Mouse (Mus musculus): ENCODE measurements at regions not wholly inside any gene's neighbourhood (a gene's known extent, or its start where the extent isn't known, plus 50 kb on each side); places are given as distances from the start of the nearest gene placed in this dataset.
"Not testable (repeated sequence)": the region's sequence is repeated elsewhere in the genome, so short reads cannot be mapped to it uniquely, and the experiment has no call there.

GRCm38 (mm10) chr4:22133547-22134495 is 202.7 kb downstream of the Faxc start:
- Histone ChIP-seq H3K36me3 (no peaks in the 10 kb centered on the region), H3K4me2 (replicated peaks) (no peak overlapping the region), H3K4me3 (no peak overlapping the region), H3K9ac (no peak overlapping the region), H3K4me1 (no peaks in the 10 kb centered on the region), H3K9me3 (no peaks in the 10 kb centered on the region), H3K27ac (no peak overlapping the region), H3K27me3 (peaks cover 10% of the 10 kb centered on the region; the same call in 1 of the 2 replicates)
- no peak for ATAC-seq (ENCODE audit: low FRiP score, low read depth)
- WGBS, result 49% methylated on average over 14 of the region's 14 CpGs

GRCm38 (mm10) chr4:22140122-22140521 is 209.0 kb downstream of the Faxc start:
- ATAC-seq (ENCODE audit: low FRiP score, low read depth), result no peak
- Histone ChIP-seq H3K9ac (no peak overlapping the region), H3K9me3 (no peaks in the 10 kb centered on the region), H3K4me3 (no peak overlapping the region), H3K27ac (no peak overlapping the region), H3K4me1 (no peaks in the 10 kb centered on the region), H3K36me3 (no peaks in the 10 kb centered on the region), H3K4me2 (replicated peaks) (no peak overlapping the region), H3K27me3 (0 out of 2 replicates have a peak, but pooled peaks cover 5% of the 10 kb centered on the region)
- 48% methylated on average over 3 of the region's 3 CpGs for WGBS

DNA sequence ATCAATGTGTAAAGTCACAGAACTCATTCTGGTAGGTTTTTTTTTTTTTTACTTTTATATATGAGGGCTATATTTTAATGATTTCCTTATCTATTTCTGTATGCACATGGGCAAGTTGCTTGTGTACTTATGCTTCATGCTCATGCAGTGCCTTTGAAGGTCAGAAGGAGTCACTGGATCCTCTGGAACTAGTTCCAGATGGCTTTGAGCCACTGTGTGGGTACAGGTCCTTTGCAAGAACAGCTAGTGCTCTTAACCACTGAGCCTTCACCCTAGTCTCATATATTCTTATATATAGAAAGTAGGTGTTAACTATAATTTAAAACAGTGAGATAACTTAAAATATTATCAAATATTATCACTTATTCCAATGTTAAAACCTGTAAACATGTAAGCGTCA is 212.4 kb downstream of the Faxc start:
- H3K9ac ChIP-seq, result no peak overlapping the region
- H3K4me2 ChIP-seq (replicated peaks), result no peak overlapping the region
- no peaks in the 10 kb centered on the region for H3K9me3 ChIP-seq
- no peak overlapping the region for H3K27ac ChIP-seq
- no peak overlapping the region for H3K4me3 ChIP-seq
- no peaks in the 10 kb centered on the region for H3K4me1 ChIP-seq
- H3K27me3 ChIP-seq, result no peaks in the 10 kb centered on the region
- 95% methylated on average over 1 of the region's 1 CpGs for WGBS
- no peak for ATAC-seq (ENCODE audit: low FRiP score, low read depth)
- no peaks in the 10 kb centered on the region for H3K36me3 ChIP-seq

GRCm38 (mm10) chr4:22144834-22145233 is 212.5 kb upstream of the Fbxl4 start:
- H3K4me1 ChIP-seq; H3K27ac ChIP-seq; H3K4me2 ChIP-seq (replicated peaks); H3K27me3 ChIP-seq; H3K9ac ChIP-seq; H3K9me3 ChIP-seq; H3K4me3 ChIP-seq; ATAC-seq (ENCODE audit: low FRiP score, low read depth); H3K36me3 ChIP-seq: not testable (repeated sequence)
- WGBS, result 84% methylated on average over 1 of the region's 1 CpGs

DNA sequence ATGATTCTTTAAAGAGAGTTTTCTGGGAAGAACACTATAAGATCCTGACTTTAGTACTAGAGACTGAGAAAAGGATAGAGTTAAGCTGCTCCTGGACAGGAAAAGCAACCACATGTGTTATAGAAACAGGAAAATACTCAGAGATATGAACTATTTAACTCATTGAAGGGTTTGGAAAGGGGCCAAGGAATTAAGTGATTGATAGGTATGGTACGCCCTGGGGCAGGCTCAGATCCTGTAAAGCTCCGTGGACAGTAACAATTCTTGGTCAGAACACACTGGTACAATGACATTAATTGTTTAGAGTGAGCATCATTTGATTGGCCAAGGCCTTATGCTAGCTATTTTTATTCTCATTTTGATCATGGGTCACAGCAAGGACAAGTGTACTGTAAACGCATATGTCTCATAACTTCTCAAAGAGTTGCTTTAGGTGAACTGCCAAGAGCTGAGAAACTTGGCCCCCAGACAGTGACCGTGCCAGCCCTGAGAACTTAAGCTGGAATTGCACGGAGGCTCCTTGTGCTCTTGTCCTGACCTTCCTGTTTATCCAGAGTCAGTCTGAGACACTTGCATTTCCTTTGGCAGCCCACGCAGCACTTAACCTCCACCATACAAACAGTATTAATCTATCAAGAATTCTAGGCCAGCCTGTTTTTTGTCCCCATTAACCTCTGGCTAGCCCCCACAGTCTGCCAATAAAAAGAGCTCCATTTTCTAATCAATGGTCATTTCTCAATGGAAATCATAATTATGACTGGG is 210.5 kb upstream of the Fbxl4 start:
- no peaks in the 10 kb centered on the region for H3K9me3 ChIP-seq
- WGBS, result 64% methylated on average over 6 of the region's 6 CpGs
- peaks cover 17% of the 10 kb centered on the region for H3K27me3 ChIP-seq
- no peak overlapping the region for H3K27ac ChIP-seq
- H3K9ac ChIP-seq, result no peak overlapping the region
- H3K4me1 ChIP-seq, result peaks cover 1% of the 10 kb centered on the region
- ATAC-seq (ENCODE audit: low FRiP score, low read depth), result no peak
- H3K4me2 ChIP-seq (replicated peaks), result no peak overlapping the region
- H3K36me3 ChIP-seq, result no peaks in the 10 kb centered on the region
- H3K4me3 ChIP-seq, result no peak overlapping the region

- H3K4me2 ChIP-seq (replicated peaks), result peak overlapping the region; percentile 16; the same call in 1 of the 2 replicates
- WGBS, result 10% methylated on average over 10 of the region's 10 CpGs
These were observed 205.3 kb upstream of the Fbxl4 start for GRCm38 (mm10) chr4:22151899-22152493.

DNA sequence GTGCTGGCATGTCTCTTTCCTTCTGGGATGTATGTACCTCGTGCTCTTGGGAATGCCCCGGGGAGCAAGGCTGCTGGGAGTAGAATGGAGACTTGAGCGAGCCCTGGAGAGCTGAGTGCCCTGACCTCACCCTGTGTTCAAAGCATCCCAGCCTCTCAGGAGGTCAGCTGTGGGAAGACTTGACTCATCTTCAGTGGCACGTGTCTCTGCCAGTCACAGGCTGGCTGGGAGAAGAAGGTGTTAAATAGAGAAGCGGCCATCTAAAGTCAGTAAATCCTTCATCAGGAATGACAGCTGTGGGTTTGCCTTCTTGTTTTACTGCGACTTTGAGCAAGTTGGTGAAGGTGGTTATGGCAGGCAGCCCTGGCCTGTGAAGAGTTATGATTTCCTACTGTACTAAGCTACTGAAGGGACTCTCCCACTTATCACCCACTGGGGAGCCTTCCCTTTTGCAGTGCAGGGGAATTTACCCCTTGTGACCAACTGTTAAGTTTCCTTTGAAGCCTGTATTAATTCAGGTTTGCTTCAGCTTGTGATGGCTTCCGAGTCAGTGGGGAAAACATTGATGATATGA is 204.3 kb upstream of the Fbxl4 start:
- H3K36me3 ChIP-seq, result no peaks in the 10 kb centered on the region
- no peak overlapping the region for H3K9ac ChIP-seq
- H3K4me2 ChIP-seq (replicated peaks), result no peak overlapping the region
- ATAC-seq (ENCODE audit: low FRiP score, low read depth), result no peak
- 10% methylated on average over 7 of the region's 7 CpGs for WGBS
- H3K27ac ChIP-seq, result no peak overlapping the region
- peaks cover 16% of the 10 kb centered on the region for H3K4me1 ChIP-seq
- peaks cover 47% of the 10 kb centered on the region for H3K27me3 ChIP-seq
- H3K4me3 ChIP-seq, result no peak overlapping the region
- no peaks in the 10 kb centered on the region for H3K9me3 ChIP-seq

More at GRCm38 (mm10) chr4:22151899-22152493, 205.3 kb upstream of the Fbxl4 start:
- no peak overlapping the region for H3K9ac ChIP-seq
- H3K27ac ChIP-seq, result no peak overlapping the region
- no peaks in the 10 kb centered on the region for H3K36me3 ChIP-seq
- peaks cover 47% of the 10 kb centered on the region for H3K27me3 ChIP-seq
- H3K9me3 ChIP-seq, result no peaks in the 10 kb centered on the region
- H3K4me1 ChIP-seq, result peaks cover 16% of the 10 kb centered on the region
- ATAC-seq (ENCODE audit: low FRiP score, low read depth), result no peak
- no peak overlapping the region for H3K4me3 ChIP-seq

GRCm38 (mm10) chr4:22153620-22154019 is 203.7 kb upstream of the Fbxl4 start:
- no peak overlapping the region for H3K9ac ChIP-seq
- WGBS, result 31% methylated on average over 6 of the region's 6 CpGs
- no peaks in the 10 kb centered on the region for H3K9me3 ChIP-seq
- H3K36me3 ChIP-seq, result no peaks in the 10 kb centered on the region
- H3K4me1 ChIP-seq, result peaks cover 16% of the 10 kb centered on the region
- no peak for ATAC-seq (ENCODE audit: low FRiP score, low read depth)
- H3K27me3 ChIP-seq, result peaks cover 47% of the 10 kb centered on the region
- no peak overlapping the region for H3K4me2 ChIP-seq (replicated peaks)
- H3K27ac ChIP-seq, result no peak overlapping the region
- H3K4me3 ChIP-seq, result no peak overlapping the region

DNA sequence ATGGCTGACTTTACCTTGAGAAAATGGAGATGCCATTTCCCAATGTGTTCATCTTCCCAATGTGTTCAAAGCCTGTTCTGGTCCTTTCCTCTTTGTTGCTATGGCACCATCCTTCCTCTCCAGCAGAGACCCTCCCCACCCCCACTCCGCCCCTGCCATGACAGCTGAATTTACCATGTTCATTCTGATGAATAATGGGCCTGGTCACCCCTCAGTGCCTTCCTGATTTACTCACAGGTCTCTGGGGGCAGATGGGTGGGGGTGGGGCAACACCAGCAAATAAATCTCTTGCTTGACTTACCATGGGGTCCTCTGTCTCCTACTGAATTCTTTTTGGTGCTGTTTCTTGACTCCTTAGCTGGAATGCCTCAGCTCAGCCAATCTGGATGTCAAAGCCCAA is 170.9 kb upstream of the Fbxl4 start:
- Histone ChIP-seq H3K4me1 (no peaks in the 10 kb centered on the region), H3K27me3 (no peaks in the 10 kb centered on the region), H3K9me3 (no peaks in the 10 kb centered on the region), H3K9ac (no peak overlapping the region), H3K4me3 (no peak overlapping the region), H3K4me2 (replicated peaks) (no peak overlapping the region), H3K27ac (no peak overlapping the region), H3K36me3 (no peaks in the 10 kb centered on the region)
- no peak for ATAC-seq (ENCODE audit: low FRiP score, low read depth)
- WGBS, result 88% methylated on average over 1 of the region's 1 CpGs

DNA sequence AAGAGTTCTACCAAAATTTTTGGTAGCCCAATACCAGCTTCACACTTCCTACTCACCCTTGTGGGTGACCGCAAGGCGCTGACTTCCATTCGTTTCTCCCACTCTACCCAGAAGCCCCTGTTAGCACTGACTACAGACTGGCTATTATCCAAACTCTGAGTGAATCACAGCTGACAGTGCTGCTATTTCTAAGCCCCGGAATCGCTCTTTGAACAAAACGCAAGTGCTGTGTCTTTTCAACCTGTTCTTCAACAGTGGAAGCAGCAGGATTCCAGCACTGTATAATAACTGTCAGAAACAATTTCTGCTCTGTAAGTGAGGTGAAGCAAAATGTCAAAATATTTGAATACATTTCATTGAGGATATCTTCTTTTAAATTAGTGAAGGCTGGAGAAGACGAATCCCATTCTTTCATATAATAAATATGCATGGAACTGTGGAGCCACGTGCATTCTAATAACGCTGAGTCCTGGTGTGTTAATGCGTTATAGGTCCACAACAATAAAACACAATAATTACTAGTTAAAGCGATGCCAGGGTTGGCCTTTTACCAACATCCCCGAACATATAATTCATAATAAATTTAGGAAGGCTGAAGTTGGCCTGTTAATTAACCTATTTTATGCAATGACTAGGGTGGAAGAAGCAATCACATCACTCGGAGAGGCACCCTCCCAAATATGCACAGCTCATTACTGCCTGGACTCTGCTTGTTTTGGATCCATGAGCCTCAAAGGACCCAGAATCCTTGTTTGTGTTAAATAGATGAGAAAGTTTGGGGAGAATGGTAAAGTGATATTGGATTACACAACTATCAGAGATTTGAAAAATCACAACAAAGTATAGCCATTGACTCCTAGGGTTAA is 169.0 kb upstream of the Fbxl4 start:
- 77% methylated on average over 13 of the region's 13 CpGs for WGBS
- Histone ChIP-seq H3K4me1 (no peaks in the 10 kb centered on the region), H3K36me3 (no peaks in the 10 kb centered on the region), H3K27me3 (no peaks in the 10 kb centered on the region), H3K9ac (no peak overlapping the region), H3K9me3 (no peaks in the 10 kb centered on the region), H3K4me3 (no peak overlapping the region), H3K4me2 (replicated peaks) (no peak overlapping the region), H3K27ac (no peak overlapping the region)
- no peak for ATAC-seq (ENCODE audit: low FRiP score, low read depth)

DNA sequence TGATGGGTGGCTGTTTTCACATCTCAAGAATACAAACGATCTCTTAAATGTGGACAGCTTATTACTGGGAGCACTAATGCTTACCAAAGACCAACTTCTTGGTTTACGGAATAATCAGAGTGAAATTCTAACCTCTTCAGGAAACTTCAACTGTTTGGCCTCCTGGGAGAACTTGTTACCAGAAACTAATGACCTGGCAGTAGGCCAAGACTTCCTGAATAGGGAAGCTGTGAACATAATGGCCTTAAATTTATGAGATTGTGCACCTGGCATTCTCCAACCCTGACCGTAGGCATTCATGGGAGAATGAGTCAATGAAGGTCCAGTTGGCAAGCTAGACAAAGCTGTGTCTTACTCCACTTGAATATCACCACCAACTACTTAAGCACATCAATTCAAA is 160.8 kb upstream of the Fbxl4 start:
- H3K36me3 ChIP-seq, result no peaks in the 10 kb centered on the region
- H3K9ac ChIP-seq, result no peak overlapping the region
- H3K27me3 ChIP-seq, result no peaks in the 10 kb centered on the region
- no peak for ATAC-seq (ENCODE audit: low FRiP score, low read depth)
- WGBS, result 21% methylated on average over 3 of the region's 3 CpGs
- H3K4me2 ChIP-seq (replicated peaks), result no peak overlapping the region
- H3K27ac ChIP-seq, result no peak overlapping the region
- H3K4me1 ChIP-seq, result peaks cover 5% of the 10 kb centered on the region; the same call in 1 of the 2 replicates
- H3K4me3 ChIP-seq, result no peak overlapping the region
- H3K9me3 ChIP-seq, result peaks cover 4% of the 10 kb centered on the region; the same call in 1 of the 2 replicates
